Mouse (Mus musculus) ES-E14 (cell line): ENCODE measurements around the gene Fbxo21. TPM values are rescaled to one million over a fixed set of nuclear protein-coding genes. Genes with fewer than 3 reads are reported as not detected.
A peak's percentile ranks its signal among the peaks of the same experiment; 100 is the strongest.

Experiments used
- DNase-seq: peaks from one replicate; pipeline ENCODE4 v3.0.0-alpha.2; 2013; ENCODE audit warnings: low read depth, low spot score
- H3K27ac ChIP-seq: 2 replicates; pipeline ENCODE4 v1.5.1; 2012; ENCODE audit warnings: low read depth, mild to moderate bottlenecking, low read length, moderate library complexity, mixed read lengths; ENCODE audit not compliant: poor library complexity, insufficient read depth, severe bottlenecking
- H3K36me3 ChIP-seq: 2 replicates; pipeline ENCODE4 v1.6.1; 2012; ENCODE audit warnings: mild to moderate bottlenecking, low read length, moderate library complexity, mixed read lengths; ENCODE audit not compliant: control insufficient read depth, poor library complexity, insufficient read depth, severe bottlenecking
- H3K4me1 ChIP-seq, 2 experiments: fragments of 150-350 bp in 1 of 2; sonication (generic) in 1 of 2; 2 replicates each; pipeline ENCODE4 v1.6.1; 2012; ENCODE audit warnings: low read length in 2 of 2, mild to moderate bottlenecking in 1 of 2, mixed read lengths in 1 of 2; ENCODE audit not compliant: control insufficient read depth in 2 of 2, insufficient read depth in 2 of 2, poor library complexity in 1 of 2
- H3K4me3 ChIP-seq, 2 experiments: fragments of 150-350 bp in 1 of 2; sonication (generic) in 1 of 2; 2 replicates each; pipeline ENCODE4 v1.5.1; 2012; ENCODE audit warnings: low read length in 2 of 2, low read depth in 1 of 2, mild to moderate bottlenecking in 1 of 2, mixed read lengths in 1 of 2; ENCODE audit not compliant: insufficient read depth in 1 of 2, poor library complexity in 1 of 2, severe bottlenecking in 1 of 2
- H3K9ac ChIP-seq: 2 replicates; pipeline ENCODE4 v1.6.1; 2012; ENCODE audit warnings: low read depth, mild to moderate bottlenecking, low read length, mixed read lengths; ENCODE audit not compliant: poor library complexity, insufficient read depth, severe bottlenecking
- H3K9me3 ChIP-seq: fragments of 150-350 bp; sonication (generic); 2 replicates; pipeline ENCODE4 v1.6.1; 2012; ENCODE audit warnings: low read depth, mild to moderate bottlenecking, low read length; ENCODE audit not compliant: control insufficient read depth, insufficient read depth
- CHD2 ChIP-seq: IDR thresholded peaks from 2 replicates; pipeline ENCODE4 v1.6.1; 2014; ENCODE audit warnings: mild to moderate bottlenecking, low read depth, low read length, inconsistent platforms
- HCFC1 ChIP-seq: IDR thresholded peaks from 2 replicates; pipeline ENCODE4 v1.6.1; 2012; ENCODE audit warnings: low read length, inconsistent platforms, borderline replicate concordance; ENCODE audit not compliant: insufficient read depth
- MAFK ChIP-seq: IDR thresholded peaks from 2 replicates; pipeline ENCODE4 v1.6.1; 2014; ENCODE audit warnings: mild to moderate bottlenecking, low read depth, low read length, inconsistent platforms; ENCODE audit not compliant: insufficient read depth
- ZC3H11A ChIP-seq: IDR thresholded peaks from 2 replicates; pipeline ENCODE4 v1.6.1; 2012; ENCODE audit warnings: low read depth, mild to moderate bottlenecking, inconsistent platforms, low read length, borderline replicate concordance
- ZNF384 ChIP-seq: IDR thresholded peaks from 2 replicates; pipeline ENCODE4 v1.6.1; 2012; ENCODE audit warnings: low read depth, low read length, inconsistent platforms
- in situ Hi-C, 2 experiments: fragments of 600-800 bp; cut with MboI; formaldehyde crosslinking; loops; one replicate each; pipeline ENCODE4 v1.15.1; 2025; ENCODE audit warnings: low sequenced_read_pairs in 2 of 2, inconsistent platforms in 1 of 2; ENCODE audit not compliant: unreplicated experiment in 2 of 2
- total RNA-seq: library from RNA; depleted of rRNA; stranded (reverse); fragments of 300-350 nt; gene quantifications from 2 replicates; pipeline ENCODE4 v1.2.3, GENCODE M21; 2012

Fbxo21 gene
- total RNA-seq, 1 experiment, result 23.2 TPM

GRCm38 (mm10) chr5:117999061-117999460 is 22.5 kb downstream of the Fbxo21 start:
- Histone ChIP-seq H3K4me1 (no peaks in the 10 kb centered on the region; a peak in 1 of 4 replicates), H3K9ac (no peak overlapping the region), H3K4me3 (no peak overlapping the region), H3K27ac (no peak overlapping the region), H3K36me3 (peaks cover 68% of the 10 kb centered on the region), H3K9me3 (no peaks in the 10 kb centered on the region)
- in situ Hi-C loops, result no loop called here
- DNase-seq, result no peak
- no peak for TF ChIP-seq ZC3H11A
- no peak for TF ChIP-seq CHD2
- no peak for TF ChIP-seq HCFC1
- TF ChIP-seq ZNF384, result no peak
- no peak for TF ChIP-seq MAFK

GRCm38 (mm10) chr5:117999584-117999983 is 23.1 kb downstream of the Fbxo21 start:
- Histone ChIP-seq H3K9me3 (no peaks in the 10 kb centered on the region), H3K4me1 (no peaks in the 10 kb centered on the region; a peak in 1 of 4 replicates), H3K36me3 (peaks cover 63% of the 10 kb centered on the region), H3K4me3 (no peak overlapping the region), H3K27ac (no peak overlapping the region), H3K9ac (no peak overlapping the region)
- in situ Hi-C loops, result no loop called here
- no peak for TF ChIP-seq MAFK
- no peak for TF ChIP-seq HCFC1
- TF ChIP-seq CHD2, result no peak
- no peak for TF ChIP-seq ZC3H11A
- TF ChIP-seq ZNF384, result no peak
- no peak for DNase-seq

- in situ Hi-C loops, result no loop called here
- Histone ChIP-seq H3K9me3 (no peaks in the 10 kb centered on the region), H3K4me1 (no peaks in the 10 kb centered on the region; a peak in 1 of 4 replicates), H3K4me3 (no peak overlapping the region), H3K9ac (no peak overlapping the region), H3K27ac (no peak overlapping the region), H3K36me3 (peaks cover 46% of the 10 kb centered on the region)
- no peak for TF ChIP-seq CHD2
- TF ChIP-seq HCFC1, result no peak
- no peak for TF ChIP-seq MAFK
- DNase-seq, result peak; percentile 52
Measured at GRCm38 (mm10) chr5:118002059-118002458, 25.5 kb downstream of the Fbxo21 start.

- in situ Hi-C loops, result no loop called here
- H3K27ac ChIP-seq, result no peak overlapping the region
- H3K4me3 ChIP-seq, result no peak overlapping the region
- H3K9ac ChIP-seq, result no peak overlapping the region
- no peaks in the 10 kb centered on the region for H3K9me3 ChIP-seq
- H3K36me3 ChIP-seq, result peaks cover 45% of the 10 kb centered on the region
- peaks cover 0 to 4% of the 10 kb centered on the region in 2 experiments; a peak in 2 of 4 replicates for H3K4me1 ChIP-seq
- DNase-seq, result no peak
- TF ChIP-seq HCFC1, result no peak
- no peak for TF ChIP-seq ZNF384
- no peak for TF ChIP-seq ZC3H11A
- no peak for TF ChIP-seq CHD2
- no peak for TF ChIP-seq MAFK
Measured at GRCm38 (mm10) chr5:118004619-118005018, 28.1 kb downstream of the Fbxo21 start.

GRCm38 (mm10) chr5:118005728-118006127 is 29.2 kb downstream of the Fbxo21 start:
- DNase-seq, result no peak
- Histone ChIP-seq H3K27ac (no peak overlapping the region), H3K4me3 (no peak overlapping the region), H3K36me3 (peaks cover 41% of the 10 kb centered on the region), H3K9me3 (no peaks in the 10 kb centered on the region), H3K4me1 (peaks cover 0 to 4% of the 10 kb centered on the region in 2 experiments; a peak in 2 of 4 replicates), H3K9ac (no peak overlapping the region)
- no peak for TF ChIP-seq MAFK
- no peak for TF ChIP-seq CHD2
- TF ChIP-seq ZC3H11A, result no peak
- TF ChIP-seq HCFC1, result no peak
- TF ChIP-seq ZNF384, result no peak
- in situ Hi-C loops, result no loop called here
